Mouse (Mus musculus): ENCODE measurements around the gene Senp3. TPM values are rescaled to one million over a fixed set of nuclear protein-coding genes. Genes with fewer than 3 reads are reported as not detected.

The Senp3 gene
- polyA plus RNA-seq, 1 experiment from 2014 or later = 79.1 TPM

GRCm38 (mm10) chr11:69699595-69699994, 17.7 kb upstream of the Senp3 start:
- Histone ChIP-seq H3K4me2 (no peak overlapping the region), H3K4me1 (replicated peaks; ENCODE audit: control insufficient read depth, insufficient read depth, low read length) (peaks cover 12% of the 10 kb centered on the region), H3K9me3 (ENCODE audit: control insufficient read depth, low read length) (no peaks in the 10 kb centered on the region), H3K27me3 (replicated peaks; ENCODE audit: control insufficient read depth, insufficient read depth, low read length) (no peaks in the 10 kb centered on the region), H3K27ac (ENCODE audit: low read depth, low read length) (no peak overlapping the region), H3K36me3 (ENCODE audit: control insufficient read depth, insufficient read depth, low read length) (no peaks in the 10 kb centered on the region), H3K9ac (ENCODE audit: low read depth, low read length) (no peak overlapping the region), H3K4me3 (ENCODE audit: low read depth, low read length) (no peak overlapping the region)
- WGBS = 18% methylated on average over 1 of the region's 1 CpGs
- ATAC-seq (replicated peaks; ENCODE audit: low FRiP score) (no peak), DNase-seq (ENCODE audit: low spot score) (no peak)

- H3K4me1 ChIP-seq (replicated peaks; ENCODE audit: control insufficient read depth, insufficient read depth, low read length) = peaks cover 12% of the 10 kb centered on the region
- 66% methylated on average over 5 of the region's 5 CpGs for WGBS
- ATAC-seq (replicated peaks; ENCODE audit: low FRiP score) = no peak
These were observed 16.7 kb upstream of the Senp3 start for GRCm38 (mm10) chr11:69698574-69698973.

GRCm38 (mm10) chr11:69697396-69697795, 15.5 kb upstream of the Senp3 start:
- H3K4me3 ChIP-seq (ENCODE audit: low read depth, low read length) = no peak overlapping the region
- ATAC-seq (replicated peaks; ENCODE audit: low FRiP score) = no peak
- no peaks in the 10 kb centered on the region for H3K27me3 ChIP-seq (replicated peaks; ENCODE audit: control insufficient read depth, insufficient read depth, low read length)
- H3K27ac ChIP-seq (ENCODE audit: low read depth, low read length) = no peak overlapping the region
- 83% methylated on average over 3 of the region's 3 CpGs for WGBS
- H3K9me3 ChIP-seq (ENCODE audit: control insufficient read depth, low read length) = no peaks in the 10 kb centered on the region
- no peaks in the 10 kb centered on the region for H3K36me3 ChIP-seq (ENCODE audit: control insufficient read depth, insufficient read depth, low read length)
- no peak overlapping the region for H3K9ac ChIP-seq (ENCODE audit: low read depth, low read length)
- peaks cover 16% of the 10 kb centered on the region for H3K4me1 ChIP-seq (replicated peaks; ENCODE audit: control insufficient read depth, insufficient read depth, low read length)
- DNase-seq (ENCODE audit: low spot score) = no peak
- no peak overlapping the region for H3K4me2 ChIP-seq

More at GRCm38 (mm10) chr11:69698574-69698973, 16.7 kb upstream of the Senp3 start:
- Histone ChIP-seq H3K4me2 (no peak overlapping the region), H3K36me3 (ENCODE audit: control insufficient read depth, insufficient read depth, low read length) (no peaks in the 10 kb centered on the region), H3K27me3 (replicated peaks; ENCODE audit: control insufficient read depth, insufficient read depth, low read length) (no peaks in the 10 kb centered on the region), H3K9ac (ENCODE audit: low read depth, low read length) (no peak overlapping the region), H3K27ac (ENCODE audit: low read depth, low read length) (no peak overlapping the region), H3K4me3 (ENCODE audit: low read depth, low read length) (no peak overlapping the region), H3K9me3 (ENCODE audit: control insufficient read depth, low read length) (no peaks in the 10 kb centered on the region)
- no peak for DNase-seq (ENCODE audit: low spot score)

GRCm38 (mm10) chr11:69695361-69696181, 13.7 kb upstream of the Senp3 start, which contains the start of the genes Tnfsf12 and Tnfsfm13:
Gene Tnfsf12, minus strand, starts transcription at chr11:69695849.
Gene Tnfsfm13, minus strand, starts transcription at chr11:69696098.
- DNase-seq (ENCODE audit: low spot score) = peak; percentile 72
- H3K9me3 ChIP-seq (ENCODE audit: control insufficient read depth, low read length) = no peaks in the 10 kb centered on the region

GRCm38 (mm10) chr11:69695046-69695360, 13.1 kb upstream of the Senp3 start:
- ATAC-seq (replicated peaks; ENCODE audit: low FRiP score) = no peak
- WGBS = 36% methylated on average over 6 of the region's 6 CpGs
- H3K4me3 ChIP-seq (ENCODE audit: low read depth, low read length) = peak overlapping the region; percentile 53
- peak overlapping the region; percentile 77 for H3K4me2 ChIP-seq
- peak overlapping the region; percentile 63; the same call in 1 of the 2 replicates for H3K9ac ChIP-seq (ENCODE audit: low read depth, low read length)
- no peak for DNase-seq (ENCODE audit: low spot score)
- peak overlapping the region; percentile 64; the same call in 1 of the 2 replicates for H3K27ac ChIP-seq (ENCODE audit: low read depth, low read length)
- H3K4me1 ChIP-seq (replicated peaks; ENCODE audit: control insufficient read depth, insufficient read depth, low read length) = peaks cover 17% of the 10 kb centered on the region
- no peaks in the 10 kb centered on the region for H3K36me3 ChIP-seq (ENCODE audit: control insufficient read depth, insufficient read depth, low read length)
- no peaks in the 10 kb centered on the region for H3K9me3 ChIP-seq (ENCODE audit: control insufficient read depth, low read length)
- no peaks in the 10 kb centered on the region for H3K27me3 ChIP-seq (replicated peaks; ENCODE audit: control insufficient read depth, insufficient read depth, low read length)

More at GRCm38 (mm10) chr11:69695361-69696181, 13.7 kb upstream of the Senp3 start, which contains the start of the genes Tnfsf12 and Tnfsfm13:
- Histone ChIP-seq H3K4me2 (peak within 1 kb of the TSS; percentile 77), H3K4me3 (ENCODE audit: low read depth, low read length) (peak within 1 kb of the TSS; percentile 53), H3K4me1 (replicated peaks; ENCODE audit: control insufficient read depth, insufficient read depth, low read length) (peaks cover 17% of the 10 kb centered on the region), H3K27me3 (replicated peaks; ENCODE audit: control insufficient read depth, insufficient read depth, low read length) (no peaks in the 10 kb centered on the region), H3K27ac (ENCODE audit: low read depth, low read length) (peak within 1 kb of the TSS; percentile 64), H3K36me3 (ENCODE audit: control insufficient read depth, insufficient read depth, low read length) (no peaks in the 10 kb centered on the region), H3K9ac (ENCODE audit: low read depth, low read length) (peak within 1 kb of the TSS; percentile 63)
- ATAC-seq (replicated peaks; ENCODE audit: low FRiP score) = peak; percentile 54
- WGBS = 8% methylated on average over 36 of the region's 41 CpGs

GRCm38 (mm10) chr11:69693421-69693965, 11.6 kb upstream of the Senp3 start:
- 62% methylated on average over 11 of the region's 11 CpGs for WGBS
- Histone ChIP-seq H3K4me3 (ENCODE audit: low read depth, low read length) (no peak overlapping the region), H3K36me3 (ENCODE audit: control insufficient read depth, insufficient read depth, low read length) (no peaks in the 10 kb centered on the region), H3K27me3 (replicated peaks; ENCODE audit: control insufficient read depth, insufficient read depth, low read length) (no peaks in the 10 kb centered on the region), H3K9ac (ENCODE audit: low read depth, low read length) (no peak overlapping the region), H3K9me3 (ENCODE audit: control insufficient read depth, low read length) (no peaks in the 10 kb centered on the region), H3K4me2 (no peak overlapping the region), H3K4me1 (replicated peaks; ENCODE audit: control insufficient read depth, insufficient read depth, low read length) (peaks cover 16% of the 10 kb centered on the region), H3K27ac (ENCODE audit: low read depth, low read length) (no peak overlapping the region)
- ATAC-seq (replicated peaks; ENCODE audit: low FRiP score) = no peak
- DNase-seq (ENCODE audit: low spot score) = no peak

GRCm38 (mm10) chr11:69692863-69693262, 11.0 kb upstream of the Senp3 start:
- Histone ChIP-seq H3K9me3 (ENCODE audit: control insufficient read depth, low read length) (no peaks in the 10 kb centered on the region), H3K9ac (ENCODE audit: low read depth, low read length) (no peak overlapping the region), H3K4me1 (replicated peaks; ENCODE audit: control insufficient read depth, insufficient read depth, low read length) (peaks cover 16% of the 10 kb centered on the region), H3K4me2 (no peak overlapping the region), H3K27me3 (replicated peaks; ENCODE audit: control insufficient read depth, insufficient read depth, low read length) (no peaks in the 10 kb centered on the region), H3K27ac (ENCODE audit: low read depth, low read length) (no peak overlapping the region), H3K4me3 (ENCODE audit: low read depth, low read length) (no peak overlapping the region), H3K36me3 (ENCODE audit: control insufficient read depth, insufficient read depth, low read length) (no peaks in the 10 kb centered on the region)
- 59% methylated on average over 6 of the region's 6 CpGs for WGBS
- no peak for ATAC-seq (replicated peaks; ENCODE audit: low FRiP score)
- DNase-seq (ENCODE audit: low spot score) = no peak

- ATAC-seq (replicated peaks; ENCODE audit: low FRiP score) = no peak
- no peak for DNase-seq (ENCODE audit: low spot score)
- no peaks in the 10 kb centered on the region for H3K36me3 ChIP-seq (ENCODE audit: control insufficient read depth, insufficient read depth, low read length)
- no peak overlapping the region for H3K4me3 ChIP-seq (ENCODE audit: low read depth, low read length)
- H3K4me1 ChIP-seq (replicated peaks; ENCODE audit: control insufficient read depth, insufficient read depth, low read length) = peaks cover 16% of the 10 kb centered on the region
- WGBS = 52% methylated on average over 9 of the region's 9 CpGs
- no peak overlapping the region for H3K27ac ChIP-seq (ENCODE audit: low read depth, low read length)
- H3K9me3 ChIP-seq (ENCODE audit: control insufficient read depth, low read length) = no peaks in the 10 kb centered on the region
- H3K27me3 ChIP-seq (replicated peaks; ENCODE audit: control insufficient read depth, insufficient read depth, low read length) = no peaks in the 10 kb centered on the region
- no peak overlapping the region for H3K9ac ChIP-seq (ENCODE audit: low read depth, low read length)
- no peak overlapping the region for H3K4me2 ChIP-seq
These were observed 10.4 kb upstream of the Senp3 start for GRCm38 (mm10) chr11:69692196-69692811.
